Mouse (Mus musculus) liver, postnatal 0 days (tissue): ENCODE data around the gene Prex1. TPM values are rescaled to one million over a fixed set of nuclear protein-coding genes. Genes with fewer than 3 reads are reported as not detected.

Experiments used
- ATAC-seq: fragments of 200-750 bp; cut with Nextera tagmentation; 2 replicates; pipeline ENCODE4 v1.8.0; 2017; ENCODE audit warnings: mild to moderate bottlenecking, moderate library complexity
- DNase-seq: peaks from one replicate; pipeline ENCODE4 v3.0.0-alpha.2; 2016
- H3K27ac ChIP-seq: fragments of 300-500 bp; sonication (generic); 2 replicates; pipeline ENCODE4 v1.5.1; 2014; ENCODE audit warnings: antibody characterized with exemption, moderate library complexity, mild to moderate bottlenecking, low read depth
- H3K27me3 ChIP-seq: fragments of 300-500 bp; sonication (generic); 2 replicates; pipeline ENCODE4 v1.6.1; 2014; ENCODE audit warnings: low read length, control low read depth, mixed read lengths; ENCODE audit not compliant: insufficient read depth
- H3K36me3 ChIP-seq: fragments of 300-500 bp; sonication (generic); replicated peaks from 2 replicates; pipeline ENCODE4 v1.6.1; 2014; ENCODE audit warnings: mild to moderate bottlenecking, control low read depth, low read length, moderate library complexity, mixed read lengths; ENCODE audit not compliant: insufficient read depth
- H3K4me1 ChIP-seq: fragments of 300-500 bp; sonication (generic); 2 replicates; pipeline ENCODE4 v1.6.1; 2014; ENCODE audit warnings: antibody characterized with exemption, mild to moderate bottlenecking, control low read depth; ENCODE audit not compliant: insufficient read depth
- H3K4me2 ChIP-seq: fragments of 300-500 bp; sonication (generic); 2 replicates; pipeline ENCODE4 v1.6.1; 2014; ENCODE audit warnings: low read depth, mild to moderate bottlenecking, low read length, moderate library complexity, mixed read lengths
- H3K4me3 ChIP-seq: fragments of 300-500 bp; sonication (generic); 2 replicates; pipeline ENCODE4 v1.5.1; 2014; ENCODE audit warnings: low read depth, low read length
- H3K9ac ChIP-seq: fragments of 300-500 bp; sonication (generic); replicated peaks from 2 replicates; pipeline ENCODE4 v1.6.1; 2014; ENCODE audit warnings: mild to moderate bottlenecking, moderate library complexity
- H3K9me3 ChIP-seq: fragments of 300-500 bp; sonication (generic); 2 replicates; pipeline ENCODE4 v1.6.1; 2016; ENCODE audit warnings: mild to moderate bottlenecking, control low read depth, low read length, mixed read lengths
- CTCF ChIP-seq: sonication (generic); IDR thresholded peaks from 2 replicates; pipeline ENCODE4 v1.5.1; 2016; ENCODE audit warnings: antibody characterized with exemption, low read depth
- EP300 ChIP-seq: IDR thresholded peaks from 2 replicates; pipeline ENCODE4 v1.6.1; 2016; ENCODE audit warnings: antibody characterized with exemption, low read depth, mild to moderate bottlenecking
- WGBS: fragments of 180-500 bp; shearing (Covaris S2); extraction: QIAGEN DNeasy Blood & Tissue Kit; methylation state at CpG from one replicate; pipeline ENCODE4 v1.1.7; 2014; ENCODE audit not compliant: insufficient replicate concordance; 5-methylcytosine and 5-hydroxymethylcytosine counted together
- polyA plus RNA-seq: library from polyadenylated mRNA; unstranded; fragments of >200 nt; fragmentation: Nextera tagmentation; extraction: Ambion mirVana; gene quantifications from 2 replicates; pipeline ENCODE4 v1.2.1, GENCODE M21; 2015

Prex1 gene
- polyA plus RNA-seq, 1 experiment from 2014 or later: 6.3 TPM

GRCm38 (mm10) chr2:166592034-166592912, 121.4 kb downstream of the Prex1 start:
- Histone ChIP-seq H3K27me3 (no peaks in the 10 kb centered on the region), H3K4me2 (no peak overlapping the region), H3K36me3 (peaks cover 16% of the 10 kb centered on the region), H3K9ac (no peak overlapping the region), H3K27ac (no peak overlapping the region), H3K4me1 (no peaks in the 10 kb centered on the region), H3K9me3 (no peaks in the 10 kb centered on the region), H3K4me3 (no peak overlapping the region)
- peak; percentile 53; the same call in 1 of the 2 replicates for ATAC-seq
- DNase-seq: peak; percentile 82
- TF ChIP-seq CTCF (peak; percentile 99), EP300 (no peak)
- WGBS: 50% methylated on average over 21 of the region's 21 CpGs

- Histone ChIP-seq H3K4me2 (no peak overlapping the region), H3K27me3 (no peaks in the 10 kb centered on the region), H3K36me3 (peaks cover 59% of the 10 kb centered on the region), H3K4me1 (no peaks in the 10 kb centered on the region), H3K27ac (no peak overlapping the region), H3K9ac (no peak overlapping the region), H3K9me3 (no peaks in the 10 kb centered on the region), H3K4me3 (no peak overlapping the region)
- WGBS: 76% methylated on average over 3 of the region's 3 CpGs
- peak; percentile 30 for TF ChIP-seq CTCF
- TF ChIP-seq EP300: no peak
- DNase-seq (no peak), ATAC-seq (no peak)
Measured at GRCm38 (mm10) chr2:166584491-166584890, 129.1 kb downstream of the Prex1 start.

GRCm38 (mm10) chr2:166583292-166583691, 130.3 kb downstream of the Prex1 start:
- no peaks in the 10 kb centered on the region for H3K27me3 ChIP-seq
- H3K4me1 ChIP-seq: no peaks in the 10 kb centered on the region
- DNase-seq: no peak
- no peak overlapping the region for H3K4me3 ChIP-seq
- H3K36me3 ChIP-seq: peaks cover 62% of the 10 kb centered on the region
- H3K4me2 ChIP-seq: no peak overlapping the region
- no peak overlapping the region for H3K9ac ChIP-seq
- 91% methylated on average over 5 of the region's 5 CpGs for WGBS
- H3K27ac ChIP-seq: no peak overlapping the region
- TF ChIP-seq CTCF (peak; percentile 55), EP300 (no peak)
- no peaks in the 10 kb centered on the region for H3K9me3 ChIP-seq
- no peak for ATAC-seq

- H3K4me3 ChIP-seq: no peak overlapping the region
- H3K4me2 ChIP-seq: no peak overlapping the region
- H3K27ac ChIP-seq: no peak overlapping the region
- H3K9ac ChIP-seq: no peak overlapping the region
- H3K27me3 ChIP-seq: no peaks in the 10 kb centered on the region
- no peaks in the 10 kb centered on the region for H3K9me3 ChIP-seq
- no peak for DNase-seq
- no peak for ATAC-seq
- peaks cover 54% of the 10 kb centered on the region for H3K36me3 ChIP-seq
- TF ChIP-seq EP300: no peak
- no peak for TF ChIP-seq CTCF
- 90% methylated on average over 21 of the region's 21 CpGs for WGBS
- H3K4me1 ChIP-seq: no peaks in the 10 kb centered on the region
Measured at GRCm38 (mm10) chr2:166581881-166582583, 131.6 kb downstream of the Prex1 start.

GRCm38 (mm10) chr2:166579793-166580192, 133.8 kb downstream of the Prex1 start:
- no peak overlapping the region for H3K4me3 ChIP-seq
- 89% methylated on average over 5 of the region's 5 CpGs for WGBS
- H3K9me3 ChIP-seq: no peaks in the 10 kb centered on the region
- no peak overlapping the region for H3K4me2 ChIP-seq
- no peak for DNase-seq
- peaks cover 36% of the 10 kb centered on the region for H3K36me3 ChIP-seq
- no peak for ATAC-seq
- TF ChIP-seq CTCF (no peak), EP300 (no peak)
- no peaks in the 10 kb centered on the region for H3K4me1 ChIP-seq
- no peak overlapping the region for H3K9ac ChIP-seq
- no peaks in the 10 kb centered on the region for H3K27me3 ChIP-seq
- H3K27ac ChIP-seq: no peak overlapping the region

GRCm38 (mm10) chr2:166579361-166579760, 134.3 kb downstream of the Prex1 start:
- H3K36me3 ChIP-seq: peaks cover 35% of the 10 kb centered on the region
- 92% methylated on average over 10 of the region's 10 CpGs for WGBS

More at GRCm38 (mm10) chr2:166579361-166579760, 134.3 kb downstream of the Prex1 start:
- Histone ChIP-seq H3K9ac (no peak overlapping the region), H3K4me2 (no peak overlapping the region), H3K9me3 (no peaks in the 10 kb centered on the region), H3K27ac (no peak overlapping the region), H3K4me1 (no peaks in the 10 kb centered on the region), H3K27me3 (no peaks in the 10 kb centered on the region), H3K4me3 (no peak overlapping the region)
- TF ChIP-seq CTCF: no peak
- TF ChIP-seq EP300: no peak
- DNase-seq (no peak), ATAC-seq (no peak)
